Mouse (Mus musculus) embryo, embryonic 11 days (tissue): ENCODE results near the gene Gpr18.

ENCODE experiments used
- DNase-seq: peaks from one replicate; pipeline ENCODE4 v3.0.0-alpha.2; 2015

The Gpr18 gene

GRCm38 (mm10) chr14:121947966-121948365 lies 32.4 kb upstream of the Gpr18 start:
- no peak for DNase-seq

GRCm38 (mm10) chr14:121947201-121947760 lies 31.7 kb upstream of the Gpr18 start:
- DNase-seq: no peak

GRCm38 (mm10) chr14:121946728-121947127 lies 31.1 kb upstream of the Gpr18 start:
- DNase-seq: no peak

- DNase-seq: no peak
These were observed 30.6 kb upstream of the Gpr18 start for GRCm38 (mm10) chr14:121946131-121946530.

GRCm38 (mm10) chr14:121939582-121939981 lies 24.0 kb upstream of the Gpr18 start:
- no peak for DNase-seq

GRCm38 (mm10) chr14:121938256-121939191 lies 22.9 kb upstream of the Gpr18 start:
- DNase-seq: no peak

- DNase-seq: no peak
These were observed 22.1 kb upstream of the Gpr18 start for GRCm38 (mm10) chr14:121937601-121938255.

GRCm38 (mm10) chr14:121936856-121937255 lies 21.3 kb upstream of the Gpr18 start:
- DNase-seq: no peak

GRCm38 (mm10) chr14:121936356-121936755 lies 20.8 kb upstream of the Gpr18 start:
- no peak for DNase-seq

GRCm38 (mm10) chr14:121934597-121934946 lies 19.0 kb upstream of the Gpr18 start:
- no peak for DNase-seq

GRCm38 (mm10) chr14:121933906-121934596 lies 18.5 kb upstream of the Gpr18 start:
- no peak for DNase-seq

GRCm38 (mm10) chr14:121932180-121932579 lies 16.6 kb upstream of the Gpr18 start:
- DNase-seq: no peak

GRCm38 (mm10) chr14:121931594-121931993 lies 16.0 kb upstream of the Gpr18 start:
- DNase-seq: no peak

GRCm38 (mm10) chr14:121930731-121931383 lies 15.3 kb upstream of the Gpr18 start:
- no peak for DNase-seq

GRCm38 (mm10) chr14:121929243-121929951 lies 13.8 kb upstream of the Gpr18 start:
- DNase-seq: no peak

- DNase-seq: peak; percentile 83
These were observed 13.0 kb upstream of the Gpr18 start for GRCm38 (mm10) chr14:121928375-121929137.

GRCm38 (mm10) chr14:121927451-121927850 lies 11.9 kb upstream of the Gpr18 start:
- no peak for DNase-seq

GRCm38 (mm10) chr14:121926901-121927300 lies 11.3 kb upstream of the Gpr18 start:
- DNase-seq: no peak

- DNase-seq: no peak
These were observed 9.3 kb upstream of the Gpr18 start for GRCm38 (mm10) chr14:121924876-121925275.

GRCm38 (mm10) chr14:121922731-121923130 lies 7.2 kb upstream of the Gpr18 start:
- DNase-seq: no peak

GRCm38 (mm10) chr14:121922016-121922415 lies 6.4 kb upstream of the Gpr18 start:
- DNase-seq: no peak
